Mouse (Mus musculus): ENCODE results near the gene Ppm1j.

DNA sequence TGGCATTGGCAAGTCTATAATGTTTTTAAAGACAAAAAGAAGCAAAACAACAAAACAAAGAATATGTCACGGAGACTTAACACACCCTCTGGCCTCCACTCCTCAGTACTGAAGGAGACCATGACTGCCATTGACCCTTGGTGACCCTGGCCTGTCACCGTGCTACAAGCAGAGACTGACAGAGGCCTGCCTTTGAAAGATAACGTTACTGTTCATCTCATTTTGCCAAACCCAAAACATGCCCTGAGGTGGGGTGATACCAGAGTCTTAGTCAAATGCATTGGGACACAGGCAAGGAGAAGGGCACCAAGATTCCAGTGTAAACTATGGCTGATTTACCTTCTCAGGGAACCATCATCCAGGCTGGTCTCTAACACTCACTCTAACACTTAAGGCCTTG lies 11.7 kb upstream of the Ppm1j start:
- TF ChIP-seq POLR2A (IDR thresholded peaks at IDR 0.05; ENCODE audit: insufficient read length, low read depth) (no peak), POLR2AphosphoS2 (IDR thresholded peaks at IDR 0.05; ENCODE audit: insufficient read length, low read depth) (no peak)

All from myocyte (in vitro differentiated cells).